In the genomic region with DNA sequence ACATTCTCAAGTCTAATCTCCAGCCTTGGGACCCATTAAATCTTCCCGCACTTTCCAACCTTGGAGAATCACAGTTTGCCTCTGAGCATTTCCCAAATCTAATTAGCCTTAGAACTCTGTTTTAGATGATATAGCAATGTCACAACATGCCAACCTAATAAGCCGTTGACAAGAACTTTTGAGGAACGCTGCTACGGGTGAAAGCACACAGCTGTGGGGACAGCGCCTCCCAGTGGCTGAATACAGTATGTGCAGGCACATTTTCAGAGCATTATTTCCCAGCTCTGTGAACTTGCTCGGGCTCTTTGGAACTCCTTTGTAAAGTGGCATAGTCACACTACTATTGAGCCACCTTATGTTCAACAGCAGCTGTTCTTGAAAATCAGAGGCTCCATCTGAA, we compare ENCODE assay signal across 9 mouse cellular contexts.
DNase-seq lines count a peak whose midpoint lies in the region; TF ChIP-seq lines count a peak whose summit lies in the region.
"Had no signal": no experiment of that assay in that cellular context is flagged by ENCODE, and none has a peak within 500 bp of the region (broad histone marks: within the 10 kb centered on the region; RNA-seq: fewer than 3 reads in every experiment).

No protein-coding gene starts in this region.

- peak; percentile 59; the same call in 1 of the 2 replicates for TF ChIP-seq CTCF in cerebellum, adult 2 months (IDR thresholded peaks at IDR 0.05; ENCODE audit: borderline replicate concordance, insufficient read depth, low read depth, low read length)
- TF ChIP-seq CTCF in layer of hippocampus, adult 2 months (conservative IDR thresholded peaks at IDR 0.05) = peak; percentile 95
- peak; percentile 98 for TF ChIP-seq CTCF in E14TG2a.4 (conservative IDR thresholded peaks at IDR 0.05; ENCODE audit: low read length)

- no peak for TF ChIP-seq POLR2A in cerebellum, adult 2 months (IDR thresholded peaks at IDR 0.05; ENCODE audit: borderline replicate concordance, insufficient read depth, low read length)

- H3K27ac ChIP-seq in cerebellum, adult 2 months (ENCODE audit: insufficient read depth, low read length) = no peak overlapping the region
- H3K27ac ChIP-seq in layer of hippocampus, adult 2 months = no peak overlapping the region
- H3K27ac ChIP-seq: hindbrain, embryonic 15.5 days had no signal

- H3K27me3 ChIP-seq in cerebellum, adult 2 months (ENCODE audit: control insufficient read depth, insufficient read depth, low read length) = no peaks in the 10 kb centered on the region
- H3K27me3 ChIP-seq in E14TG2a.4 (ENCODE audit: insufficient read depth, low read length) = no peaks in the 10 kb centered on the region
- H3K27me3 ChIP-seq: hindbrain, embryonic 15.5 days had no signal

- no peaks in the 10 kb centered on the region for H3K4me1 ChIP-seq in cerebellum, adult 2 months (ENCODE audit: control insufficient read depth, insufficient read depth, low read length)
- H3K4me1 ChIP-seq in E14TG2a.4 (replicated peaks; ENCODE audit: low read depth, low read length) = no peaks in the 10 kb centered on the region; the same call in 1 of the 2 replicates
- H3K4me1 ChIP-seq: hindbrain, embryonic 15.5 days had no signal

- H3K36me3 ChIP-seq in E14TG2a.4 (ENCODE audit: insufficient read depth, low read length) = no peaks in the 10 kb centered on the region
- H3K36me3 ChIP-seq: hindbrain, embryonic 15.5 days had no signal

- no peaks in the 10 kb centered on the region for H3K9me3 ChIP-seq in E14TG2a.4 (ENCODE audit: low read length)
- H3K9me3 ChIP-seq: hindbrain, embryonic 15.5 days had no signal

- DNase-seq in cerebellum, adult 2 months = no peak
- no peak for DNase-seq in cerebellum, adult 11-12 months
- peak in 1 of 2 experiments; percentile 36 for DNase-seq in layer of hippocampus, adult 2 months (ENCODE audit: low spot score in 2 of 2)
- no peak for DNase-seq in layer of hippocampus, adult 9-11 months
- peak; percentile 74 for DNase-seq in embryo, embryonic 11 days
- DNase-seq in lung, postnatal 10 days = peak; percentile 54
- DNase-seq in thymus, postnatal 25 days = peak; percentile 40

- WGBS in cerebellum, adult 2 months = 20% methylated on average over 6 of the region's 6 CpGs

- no peak overlapping the region for H3K4me3 ChIP-seq in cerebellum, adult 2 months (replicated peaks; ENCODE audit: insufficient read depth, low read depth, low read length)
- H3K4me3 ChIP-seq in layer of hippocampus, adult 2 months = no peak overlapping the region
- no peak overlapping the region for H3K4me3 ChIP-seq in E14TG2a.4 (replicated peaks; ENCODE audit: low read length)
- H3K4me3 ChIP-seq: hindbrain, embryonic 15.5 days had no signal

Comparison
In these comparisons a context has a peak if more than half of its experiments do, and no peak if none do; other contexts are left out.
1. DNase-seq: peak in embryo, embryonic 11 days (single experiment), lung, postnatal 10 days (single experiment) and thymus, postnatal 25 days (single experiment); none in cerebellum, adult 2 months (0 of 2), cerebellum, adult 11-12 months (single experiment) and layer of hippocampus, adult 9-11 months (single experiment).
2. Peak in every context shown above with its lines, with median percentiles within 50 percentile points of each other: CTCF ChIP-seq.